Mouse (Mus musculus) olfactory bulb, adult 2 months (tissue): ENCODE data around the gene Dcaf11.

Experiments
- CTCF ChIP-seq: fragments of 200-500 bp; IDR thresholded peaks from 2 replicates; pipeline ENCODE4 v1.5.1; 2012; ENCODE audit warnings: low read depth, mild to moderate bottlenecking, low read length, moderate library complexity; ENCODE audit not compliant: insufficient read depth
- POLR2A ChIP-seq: fragments of 200-500 bp; IDR thresholded peaks from 2 replicates; pipeline ENCODE4 v1.6.1; 2012; ENCODE audit warnings: mild to moderate bottlenecking, low read depth, low read length, moderate library complexity; ENCODE audit not compliant: insufficient read depth

DNA sequence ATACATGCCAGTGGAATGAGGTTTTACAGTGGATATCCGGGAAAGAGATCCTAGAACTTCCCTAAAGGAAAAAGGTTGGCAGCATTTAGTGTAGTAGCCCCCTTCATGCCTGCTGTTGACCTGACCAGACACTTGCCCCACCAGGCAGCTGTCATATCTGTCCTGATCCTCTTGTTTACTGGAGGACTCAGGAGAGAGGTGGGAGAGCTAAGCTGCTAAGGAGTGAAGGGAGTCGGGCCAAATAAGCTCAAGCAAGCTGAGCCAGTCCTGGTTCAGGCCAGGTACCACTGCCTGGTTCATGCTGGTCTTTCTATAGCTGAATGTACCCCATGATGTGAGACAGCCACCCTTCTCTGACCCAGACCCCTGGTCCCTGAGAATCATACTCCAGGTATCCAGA, 33.1 kb upstream of the Dcaf11 start:
- TF ChIP-seq CTCF (no peak), POLR2A (no peak)
